Mouse (Mus musculus): ENCODE measurements around the gene Olfr713. TPM values are rescaled to one million over a fixed set of nuclear protein-coding genes. Genes with fewer than 3 reads are reported as not detected.

Olfr713 gene
- not detected for total RNA-seq (2021)

GRCm38 (mm10) chr7:107030874-107031273 is at the start of gene Olfr713:
Olfr713 (plus strand) TSS chr7:107031174.
- no peak for DNase-seq (ENCODE audit: extremely low spot score in 1 of 2, low spot score in 2 of 2)
- intact Hi-C loops (cut with DNase I) = no loop called here

GRCm38 (mm10) chr7:106985236-106985635 is 45.7 kb upstream of the Olfr713 start:
- intact Hi-C loops (cut with DNase I) = no loop called here
- no peak for DNase-seq (ENCODE audit: extremely low spot score in 1 of 2, low spot score in 2 of 2)

GRCm38 (mm10) chr7:107000798-107001197 is 30.2 kb upstream of the Olfr713 start:
- intact Hi-C loops (cut with DNase I) = no loop called here
- no peak for DNase-seq (ENCODE audit: extremely low spot score in 1 of 2, low spot score in 2 of 2)

GRCm38 (mm10) chr7:107004169-107004568 is 26.8 kb upstream of the Olfr713 start:
- intact Hi-C loops (cut with DNase I) = no loop called here
- no peak for DNase-seq (ENCODE audit: extremely low spot score in 1 of 2, low spot score in 2 of 2)

- DNase-seq (ENCODE audit: extremely low spot score in 1 of 2, low spot score in 2 of 2) = no peak
- intact Hi-C loops (cut with DNase I) = no loop called here
Observed at GRCm38 (mm10) chr7:107005972-107006371, 25.0 kb upstream of the Olfr713 start, which contains the start of gene Olfr2. Olfr2 (minus strand) TSS chr7:107006072.

- intact Hi-C loops (cut with DNase I) = no loop called here
- no peak for DNase-seq (ENCODE audit: extremely low spot score in 1 of 2, low spot score in 2 of 2)
Observed at GRCm38 (mm10) chr7:107039934-107040563, 9.1 kb downstream of the Olfr713 start.

- intact Hi-C loops (cut with DNase I) = no loop called here
- no peak for DNase-seq (ENCODE audit: extremely low spot score in 1 of 2, low spot score in 2 of 2)
Observed at GRCm38 (mm10) chr7:107043136-107043535, 12.2 kb downstream of the Olfr713 start.

- no peak for DNase-seq (ENCODE audit: extremely low spot score in 1 of 2, low spot score in 2 of 2)
- intact Hi-C loops (cut with DNase I) = no loop called here
Observed at GRCm38 (mm10) chr7:107044407-107044806, 13.4 kb downstream of the Olfr713 start.

GRCm38 (mm10) chr7:107045833-107046232 is 14.9 kb downstream of the Olfr713 start:
- DNase-seq (ENCODE audit: extremely low spot score in 1 of 2, low spot score in 2 of 2) = peak; percentile 14 to 34
- intact Hi-C loops (cut with DNase I) = loop anchor here (5.0 kb wide), 1 partner anchor 1229 kb away; no protein-coding TSS in a partner anchor

- intact Hi-C loops (cut with DNase I) = loop anchor here (5.0 kb wide), 1 partner anchor 1230 kb away; no protein-coding TSS in a partner anchor
- DNase-seq (ENCODE audit: extremely low spot score in 1 of 2, low spot score in 2 of 2) = peak in 1 of 2 experiments; percentile 16
Observed at GRCm38 (mm10) chr7:107047578-107047977, 16.6 kb downstream of the Olfr713 start.

- intact Hi-C loops (cut with DNase I) = no loop called here
- DNase-seq (ENCODE audit: extremely low spot score in 1 of 2, low spot score in 2 of 2) = no peak
Observed at GRCm38 (mm10) chr7:107070681-107071080, 39.7 kb downstream of the Olfr713 start, which contains the start of gene Olfr714. Olfr714 (plus strand) TSS chr7:107070981.

Other genes with a start within 250 kb of the Olfr713 start
- gene Olfr699, start 238.0 kb upstream of the Olfr713 start, total RNA-seq (2021) = not detected
- gene Olfr700, start 222.3 kb upstream of the Olfr713 start, total RNA-seq (2021) = not detected
- gene Olfr701, start 217.0 kb upstream of the Olfr713 start, total RNA-seq (2021) = not detected
- not detected for gene Olfr702, start 197.3 kb upstream of the Olfr713 start, total RNA-seq (2021)
- gene Olfr703, start 187.8 kb upstream of the Olfr713 start, total RNA-seq (2021) = not detected
- gene Olfr704, start 168.0 kb upstream of the Olfr713 start, total RNA-seq (2021) = not detected
- gene Olfr705, start 154.3 kb upstream of the Olfr713 start, total RNA-seq (2021) = not detected
- gene Olfr706, start 143.0 kb upstream of the Olfr713 start, total RNA-seq (2021) = not detected
- not detected for gene Olfr707, start 129.9 kb upstream of the Olfr713 start, total RNA-seq (2021)
- not detected for gene Olfr1532-ps1, start 123.2 kb upstream of the Olfr713 start, total RNA-seq (2021)
- not detected for gene Olfr709-ps1, start 99.0 kb upstream of the Olfr713 start, total RNA-seq (2021)
- gene Olfr710, start 82.9 kb upstream of the Olfr713 start, total RNA-seq (2021) = not detected
- gene Olfr6, start 67.2 kb upstream of the Olfr713 start, total RNA-seq (2021) = not detected
- gene Olfr711, start 55.7 kb upstream of the Olfr713 start, total RNA-seq (2021) = not detected
- gene Olfr2, start 25.1 kb upstream of the Olfr713 start, total RNA-seq (2021) = not detected
- gene Olfr714, start 39.8 kb downstream of the Olfr713 start, total RNA-seq (2021) = not detected
- gene Olfr17, start 62.0 kb downstream of the Olfr713 start, total RNA-seq (2021) = not detected
- gene Olfr715b, start 79.2 kb downstream of the Olfr713 start, total RNA-seq (2021) = not detected
- gene Olfr715, start 99.9 kb downstream of the Olfr713 start, total RNA-seq (2021) = not detected
- not detected for gene Olfr716, start 107.2 kb downstream of the Olfr713 start, total RNA-seq (2021)
- gene Nlrp14, start 135.8 kb downstream of the Olfr713 start, total RNA-seq (2021) = not detected
- gene Rbmxl2, start 178.3 kb downstream of the Olfr713 start, total RNA-seq (2021) = not detected